Mouse (Mus musculus) hindbrain, embryonic 15.5 days (tissue): Measurements from ENCODE around the gene Olfr654. TPM values are rescaled to one million over a fixed set of nuclear protein-coding genes. Genes with fewer than 3 reads are reported as not detected.

Experiments
- ATAC-seq: fragments of 200-750 bp; cut with Nextera tagmentation; 2 replicates; pipeline ENCODE4 v1.8.0; 2017; ENCODE audit warnings: low read depth, moderate number of reproducible peaks, moderate TSS enrichment; ENCODE audit not compliant: low FRiP score
- H3K27ac ChIP-seq: fragments of 300-500 bp; sonication (generic); replicated peaks from 2 replicates; pipeline ENCODE4 v1.5.1; 2015; ENCODE audit warnings: mild to moderate bottlenecking, inconsistent platforms
- H3K27me3 ChIP-seq: fragments of 300-500 bp; sonication (generic); 2 replicates; pipeline ENCODE4 v1.6.1; 2015; ENCODE audit warnings: control low read depth, inconsistent platforms
- H3K36me3 ChIP-seq: fragments of 300-500 bp; sonication (generic); 2 replicates; pipeline ENCODE4 v1.6.1; 2015; ENCODE audit warnings: control low read depth, inconsistent platforms
- H3K4me1 ChIP-seq: fragments of 300-500 bp; sonication (generic); replicated peaks from 2 replicates; pipeline ENCODE4 v1.6.1; 2015; ENCODE audit warnings: control low read depth, inconsistent platforms
- H3K4me2 ChIP-seq: fragments of 300-500 bp; sonication (generic); 2 replicates; pipeline ENCODE4 v1.6.1; 2015; ENCODE audit warnings: moderate library complexity, mild to moderate bottlenecking, inconsistent platforms
- H3K4me3 ChIP-seq: fragments of 300-500 bp; sonication (generic); 2 replicates; pipeline ENCODE4 v1.5.1; 2015; ENCODE audit warnings: mild to moderate bottlenecking, inconsistent platforms
- H3K9ac ChIP-seq: fragments of 300-500 bp; sonication (generic); 2 replicates; pipeline ENCODE4 v1.6.1; 2015; ENCODE audit warnings: inconsistent platforms
- H3K9me3 ChIP-seq: fragments of 300-500 bp; sonication (generic); 2 replicates; pipeline ENCODE4 v1.6.1; 2016; ENCODE audit warnings: control low read depth, inconsistent platforms
- WGBS: fragments of 180-500 bp; shearing (Covaris S2); methylation state at CpG from one replicate; pipeline ENCODE4 v1.1.7; 2015; 5-methylcytosine and 5-hydroxymethylcytosine counted together
- polyA plus RNA-seq: library from polyadenylated mRNA; unstranded; fragments of >200 nt; fragmentation: Nextera tagmentation; extraction: Ambion mirVana; gene quantifications from 2 replicates; pipeline ENCODE4 v1.2.1, GENCODE M21; 2015

The Olfr654 gene
- 0.07 TPM in 1 of 2 replicates, not detected in the other for polyA plus RNA-seq

DNA sequence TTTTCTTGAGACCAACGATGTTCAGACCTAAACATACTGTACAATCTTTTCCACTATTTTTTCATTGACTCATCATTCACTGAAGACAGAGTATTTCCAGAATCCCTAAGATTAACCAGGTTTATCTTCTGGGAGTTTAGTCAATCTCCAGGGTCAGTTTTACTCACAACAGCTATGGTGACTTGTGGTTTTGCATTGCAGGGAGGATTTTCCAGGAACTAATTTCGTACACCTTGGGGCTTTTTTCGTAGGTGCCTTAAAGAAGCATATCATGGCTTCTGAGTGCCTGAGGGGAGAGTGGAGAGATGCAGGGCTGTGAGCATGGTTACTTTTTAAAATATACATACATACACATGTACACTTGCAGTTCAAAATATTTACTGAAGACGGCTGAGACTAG lies at the start of gene Olfr654:
Gene Olfr654, plus strand, starts transcription at position 301 of the 400 bp plus-strand sequence.
- H3K36me3 ChIP-seq, result no peaks in the 10 kb centered on the region
- H3K27me3 ChIP-seq, result no peaks in the 10 kb centered on the region
- WGBS, result 92% methylated on average over 4 of the region's 4 CpGs
- H3K27ac ChIP-seq, result no peak within 1 kb of the TSS
- no peaks in the 10 kb centered on the region for H3K9me3 ChIP-seq
- H3K4me2 ChIP-seq, result no peak within 1 kb of the TSS
- no peak within 1 kb of the TSS for H3K9ac ChIP-seq
- no peak for ATAC-seq
- H3K4me1 ChIP-seq, result no peaks in the 10 kb centered on the region
- H3K4me3 ChIP-seq, result no peak within 1 kb of the TSS

DNA sequence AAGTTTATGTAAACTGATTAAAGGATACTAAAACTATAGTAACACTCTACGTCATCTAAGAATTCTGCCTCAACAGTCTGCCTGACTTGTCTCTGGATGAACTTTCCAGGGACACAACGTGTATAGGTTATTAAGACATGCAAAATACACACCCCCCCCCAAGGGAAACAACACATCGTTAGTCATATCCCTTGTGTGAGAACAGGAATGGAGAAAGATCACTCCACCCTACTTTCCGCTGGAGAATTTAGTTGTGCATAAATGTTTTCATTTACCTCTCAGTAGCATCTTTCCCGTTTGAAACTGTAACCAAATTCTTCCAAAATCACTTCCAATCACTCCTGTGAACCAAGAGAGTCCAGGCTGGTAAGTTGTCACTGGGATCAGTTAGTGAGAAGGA lies 37.0 kb upstream of the Olfr654 start, which contains the start of gene Olfr651:
Gene Olfr651, plus strand, starts transcription at position 301 of the 400 bp plus-strand sequence.
- ATAC-seq, result no peak
- WGBS, result 89% methylated on average over 5 of the region's 5 CpGs
- H3K4me1 ChIP-seq, result no peaks in the 10 kb centered on the region
- no peaks in the 10 kb centered on the region for H3K9me3 ChIP-seq
- H3K36me3 ChIP-seq, result no peaks in the 10 kb centered on the region
- no peak within 1 kb of the TSS for H3K4me2 ChIP-seq
- H3K4me3 ChIP-seq, result no peak within 1 kb of the TSS
- H3K9ac ChIP-seq, result no peak within 1 kb of the TSS
- H3K27me3 ChIP-seq, result no peaks in the 10 kb centered on the region
- H3K27ac ChIP-seq, result no peak within 1 kb of the TSS

DNA sequence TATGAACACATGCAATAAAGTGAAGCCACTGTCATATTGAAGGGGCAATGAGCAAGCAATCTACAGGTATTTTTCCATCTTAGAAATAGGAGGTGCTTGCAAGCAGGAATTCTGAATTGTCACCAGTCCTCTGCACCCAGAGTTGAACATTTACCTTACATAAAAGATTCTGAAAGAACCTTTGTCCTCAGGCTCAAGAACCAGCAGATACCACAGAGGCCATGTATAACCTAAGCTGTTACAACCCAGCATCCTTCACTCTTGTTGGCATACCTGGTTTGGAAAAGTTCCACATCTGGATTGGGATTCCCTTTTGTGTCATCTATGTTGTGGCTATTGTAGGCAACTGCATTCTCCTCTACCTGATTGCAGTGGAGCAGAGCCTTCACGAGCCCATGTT lies 34.1 kb upstream of the Olfr654 start:
- Histone ChIP-seq H3K9ac (no peak overlapping the region), H3K4me1 (no peaks in the 10 kb centered on the region), H3K36me3 (no peaks in the 10 kb centered on the region), H3K27ac (no peak overlapping the region), H3K27me3 (no peaks in the 10 kb centered on the region), H3K9me3 (no peaks in the 10 kb centered on the region), H3K4me2 (no peak overlapping the region), H3K4me3 (no peak overlapping the region)
- 76% methylated on average over 1 of the region's 1 CpGs for WGBS
- no peak for ATAC-seq

DNA sequence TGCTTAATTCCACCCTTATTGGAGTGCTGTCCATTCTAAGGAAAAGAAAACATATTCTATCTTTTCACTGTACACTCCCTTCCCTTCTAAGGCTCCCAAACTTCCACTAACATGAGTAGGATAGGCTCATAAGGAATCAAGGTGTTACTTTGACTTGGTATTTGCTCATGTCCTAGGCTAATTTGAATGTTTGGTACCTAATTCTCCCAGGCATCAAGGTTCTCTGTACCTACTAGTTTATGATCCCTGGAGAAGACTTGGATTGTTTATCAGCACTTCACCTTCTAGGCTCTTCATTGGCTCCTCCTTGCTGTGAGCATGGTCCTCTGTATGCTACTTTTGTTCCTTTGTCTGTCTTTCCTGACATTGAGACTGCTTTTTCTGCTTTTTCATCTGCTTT lies 26.2 kb upstream of the Olfr654 start, which contains the start of gene Olfr652:
Gene Olfr652, plus strand, starts transcription at position 301 of the 400 bp plus-strand sequence.
- Histone ChIP-seq H3K36me3 (no peaks in the 10 kb centered on the region), H3K4me3 (no peak within 1 kb of the TSS), H3K4me2 (no peak within 1 kb of the TSS), H3K9me3 (no peaks in the 10 kb centered on the region), H3K9ac (no peak within 1 kb of the TSS), H3K27ac (no peak within 1 kb of the TSS), H3K27me3 (no peaks in the 10 kb centered on the region), H3K4me1 (no peaks in the 10 kb centered on the region)
- ATAC-seq, result no peak

DNA sequence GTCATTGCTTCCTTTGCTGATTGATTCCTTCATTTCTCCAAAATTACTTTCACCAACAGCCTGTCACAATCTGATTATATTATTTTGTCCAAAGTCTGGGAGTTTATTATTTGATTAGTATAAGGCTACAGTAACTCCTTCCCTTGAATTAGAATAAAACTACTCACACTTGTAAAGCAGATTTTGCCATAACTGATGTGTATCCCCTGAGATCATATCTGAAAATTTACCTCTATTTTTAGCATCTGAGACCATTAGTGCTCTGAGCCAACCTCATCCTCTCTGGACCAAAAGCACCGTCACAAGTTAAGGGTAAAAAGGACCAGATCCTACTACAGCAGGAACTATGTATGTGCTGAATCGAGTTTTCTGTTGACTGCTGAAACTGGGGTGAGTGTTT lies 9.8 kb upstream of the Olfr654 start, which contains the start of gene Olfr653:
Gene Olfr653, plus strand, starts transcription at position 301 of the 400 bp plus-strand sequence.
- H3K4me1 ChIP-seq, result no peaks in the 10 kb centered on the region
- no peaks in the 10 kb centered on the region for H3K9me3 ChIP-seq
- H3K9ac ChIP-seq, result no peak within 1 kb of the TSS
- H3K36me3 ChIP-seq, result no peaks in the 10 kb centered on the region
- H3K4me3 ChIP-seq, result no peak within 1 kb of the TSS
- WGBS, result 71% methylated on average over 2 of the region's 2 CpGs
- no peak within 1 kb of the TSS for H3K27ac ChIP-seq
- no peak for ATAC-seq
- H3K4me2 ChIP-seq, result no peak within 1 kb of the TSS
- no peaks in the 10 kb centered on the region for H3K27me3 ChIP-seq

DNA sequence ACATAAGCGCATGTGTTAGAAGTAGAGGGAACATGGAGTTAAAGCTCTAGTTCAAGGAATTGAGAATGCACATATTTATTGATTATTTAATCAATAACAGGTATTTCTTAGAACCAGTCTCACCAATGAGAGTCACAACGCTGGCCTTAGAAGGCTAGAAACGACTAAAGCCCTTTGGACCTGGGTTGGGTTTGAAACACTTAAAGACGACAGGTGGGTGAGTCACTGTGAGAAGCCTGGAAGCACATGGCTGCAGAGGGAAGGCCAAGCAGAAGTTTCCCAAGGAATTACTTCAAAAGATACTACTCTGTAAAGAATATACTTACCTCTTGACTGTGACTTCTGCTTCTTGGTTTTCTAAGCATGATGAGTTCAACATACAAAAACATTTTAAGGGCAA lies 6.0 kb upstream of the Olfr654 start:
- 89% methylated on average over 4 of the region's 4 CpGs for WGBS
- H3K9ac ChIP-seq, result no peak overlapping the region
- H3K4me3 ChIP-seq, result no peak overlapping the region
- no peaks in the 10 kb centered on the region for H3K36me3 ChIP-seq
- no peak for ATAC-seq
- H3K9me3 ChIP-seq, result no peaks in the 10 kb centered on the region
- H3K4me2 ChIP-seq, result no peak overlapping the region
- H3K4me1 ChIP-seq, result no peaks in the 10 kb centered on the region
- no peaks in the 10 kb centered on the region for H3K27me3 ChIP-seq
- H3K27ac ChIP-seq, result no peak overlapping the region

DNA sequence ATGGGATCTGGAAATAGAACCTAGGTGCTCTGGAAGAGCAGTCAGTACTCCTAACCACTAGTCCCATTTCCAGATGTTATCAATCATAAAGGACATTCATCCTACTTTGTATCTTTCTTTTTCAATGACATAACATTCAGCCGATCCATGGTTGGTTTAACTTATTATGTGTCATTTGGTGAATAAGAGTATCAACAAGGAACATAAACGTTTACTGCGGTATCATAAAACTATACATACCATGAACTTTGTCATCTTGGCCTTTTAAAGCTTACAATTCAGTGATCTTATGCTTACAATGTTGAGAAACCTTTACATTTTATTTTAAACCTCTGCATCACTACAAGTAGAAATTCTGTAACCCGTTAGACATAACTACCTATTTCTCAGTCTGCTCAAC lies 5.4 kb upstream of the Olfr654 start:
- Histone ChIP-seq H3K4me3 (no peak overlapping the region), H3K4me2 (no peak overlapping the region), H3K27me3 (no peaks in the 10 kb centered on the region), H3K27ac (no peak overlapping the region), H3K9me3 (no peaks in the 10 kb centered on the region), H3K4me1 (no peaks in the 10 kb centered on the region), H3K9ac (no peak overlapping the region), H3K36me3 (no peaks in the 10 kb centered on the region)
- no peak for ATAC-seq
- 91% methylated on average over 4 of the region's 4 CpGs for WGBS

DNA sequence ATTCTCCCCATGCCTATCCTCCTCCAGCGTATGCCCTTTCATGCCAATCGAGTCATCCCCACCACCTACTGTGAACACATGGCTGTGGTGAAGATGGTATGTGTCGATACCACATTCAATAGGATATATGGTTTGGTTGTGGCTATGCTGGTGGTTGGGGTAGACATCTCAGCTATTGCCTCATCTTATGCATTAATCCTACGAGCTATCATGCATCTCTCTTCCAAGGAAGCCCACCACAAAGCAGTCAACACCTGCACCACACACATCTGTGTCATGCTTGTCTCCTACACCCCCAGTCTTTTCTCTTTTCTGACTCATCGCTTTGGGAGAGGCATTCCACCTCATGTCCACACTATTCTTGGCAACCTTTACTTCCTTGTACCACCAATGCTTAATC lies 1.4 kb downstream of the Olfr654 start:
- H3K9ac ChIP-seq, result no peak overlapping the region
- H3K9me3 ChIP-seq, result no peaks in the 10 kb centered on the region
- H3K27me3 ChIP-seq, result no peaks in the 10 kb centered on the region
- H3K27ac ChIP-seq, result no peak overlapping the region
- H3K4me2 ChIP-seq, result no peak overlapping the region
- no peak overlapping the region for H3K4me3 ChIP-seq
- H3K36me3 ChIP-seq, result no peaks in the 10 kb centered on the region
- no peaks in the 10 kb centered on the region for H3K4me1 ChIP-seq
- WGBS, result 88% methylated on average over 5 of the region's 5 CpGs
- no peak for ATAC-seq

DNA sequence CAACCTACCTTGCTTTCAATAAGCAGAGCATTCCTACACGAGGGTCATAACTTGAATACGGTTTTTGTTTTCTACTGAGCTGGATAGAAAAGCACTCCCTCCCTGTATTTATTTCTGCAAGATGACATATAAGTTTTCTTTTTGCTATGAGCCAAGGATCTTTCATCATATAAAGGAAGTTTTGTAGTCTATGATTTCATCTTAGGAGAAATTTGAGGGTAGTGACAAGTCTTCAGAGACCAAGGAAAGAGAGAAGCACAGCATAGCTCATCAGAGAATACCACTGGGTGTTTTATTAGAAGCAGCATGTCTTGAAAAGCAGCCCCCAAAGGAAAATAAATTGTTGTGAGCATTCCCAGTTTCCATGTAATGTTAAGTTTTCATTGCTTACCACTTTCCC lies 14.9 kb downstream of the Olfr654 start, which contains the start of gene Olfr655:
Gene Olfr655, minus strand, starts transcription at position 101 of the 400 bp plus-strand sequence.
- no peak for ATAC-seq
- WGBS, result 88% methylated on average over 2 of the region's 2 CpGs
- Histone ChIP-seq H3K36me3 (no peaks in the 10 kb centered on the region), H3K27me3 (no peaks in the 10 kb centered on the region), H3K9me3 (no peaks in the 10 kb centered on the region), H3K4me1 (no peaks in the 10 kb centered on the region), H3K4me3 (no peak within 1 kb of the TSS), H3K27ac (no peak within 1 kb of the TSS), H3K9ac (no peak within 1 kb of the TSS), H3K4me2 (no peak within 1 kb of the TSS)

DNA sequence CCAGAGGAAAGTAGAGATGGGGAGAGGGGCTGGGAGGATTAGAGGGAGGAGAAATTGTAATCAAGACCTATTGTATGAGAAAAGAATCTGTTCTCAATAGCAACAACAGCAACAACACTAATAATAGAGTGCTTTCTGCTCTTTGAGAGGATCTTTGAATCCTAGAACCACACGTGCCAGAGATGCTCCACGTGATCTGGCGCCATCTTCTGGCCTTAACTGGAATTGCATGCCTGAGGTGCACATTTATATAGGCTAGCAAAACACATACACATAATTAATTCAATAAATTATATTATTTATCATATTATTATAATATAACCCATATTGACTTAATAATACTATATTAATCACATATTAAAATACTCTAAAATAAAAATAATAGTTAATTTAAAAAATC lies 16.3 kb downstream of the Olfr654 start:
- WGBS, result 7% methylated on average over 3 of the region's 3 CpGs
- no peaks in the 10 kb centered on the region for H3K4me1 ChIP-seq
- H3K9me3 ChIP-seq, result no peaks in the 10 kb centered on the region
- no peaks in the 10 kb centered on the region for H3K36me3 ChIP-seq
- no peak overlapping the region for H3K27ac ChIP-seq
- no peaks in the 10 kb centered on the region for H3K27me3 ChIP-seq
- H3K4me3 ChIP-seq, result no peak overlapping the region
- no peak for ATAC-seq
- H3K9ac ChIP-seq, result no peak overlapping the region
- H3K4me2 ChIP-seq, result no peak overlapping the region

DNA sequence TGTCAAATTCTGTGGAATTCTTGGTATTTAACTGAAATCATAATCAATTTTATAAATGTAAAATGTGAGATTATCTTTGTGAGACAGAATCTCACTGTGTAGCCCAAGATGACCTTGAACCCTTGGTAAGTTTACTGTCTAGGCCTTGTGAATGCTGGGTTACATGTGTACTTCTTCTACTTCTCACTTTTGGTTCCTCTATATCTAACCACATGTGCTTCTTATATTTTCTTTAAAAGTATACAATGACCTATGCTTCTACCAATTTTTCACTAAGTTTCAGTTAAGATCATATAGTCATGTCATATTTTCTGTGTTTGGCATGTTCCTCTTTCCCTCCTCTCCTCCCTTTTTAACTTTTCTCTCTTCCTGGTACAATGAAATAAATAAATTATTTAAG lies 17.9 kb downstream of the Olfr654 start:
- Histone ChIP-seq H3K27me3 (no peaks in the 10 kb centered on the region), H3K27ac (no peak overlapping the region), H3K4me1 (no peaks in the 10 kb centered on the region), H3K9me3 (no peaks in the 10 kb centered on the region), H3K9ac (no peak overlapping the region), H3K4me2 (no peak overlapping the region), H3K4me3 (no peak overlapping the region), H3K36me3 (no peaks in the 10 kb centered on the region)
- ATAC-seq, result no peak

DNA sequence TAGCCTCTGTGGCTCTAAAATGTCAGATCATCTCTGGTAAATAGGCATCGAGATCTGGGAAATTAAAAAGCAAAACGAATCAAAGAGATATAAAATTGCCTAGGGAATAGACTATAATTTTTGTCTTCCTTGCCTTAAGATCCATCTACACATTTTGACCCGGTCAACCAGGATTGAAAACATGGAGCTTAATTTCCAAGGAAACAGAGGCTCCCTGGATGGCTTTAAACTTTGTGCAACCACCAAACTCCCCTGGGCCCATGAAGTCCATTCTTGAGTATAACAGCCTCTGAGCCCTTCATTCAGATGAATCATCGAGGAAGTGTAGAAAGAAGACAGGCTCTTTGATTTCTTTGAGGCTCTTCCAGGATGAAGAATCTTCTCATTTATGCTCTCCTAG lies 26.8 kb downstream of the Olfr654 start, which contains the start of gene Olfr656:
Gene Olfr656, plus strand, starts transcription at position 301 of the 400 bp plus-strand sequence.
- no peak within 1 kb of the TSS for H3K27ac ChIP-seq
- WGBS, result 85% methylated on average over 4 of the region's 4 CpGs

DNA sequence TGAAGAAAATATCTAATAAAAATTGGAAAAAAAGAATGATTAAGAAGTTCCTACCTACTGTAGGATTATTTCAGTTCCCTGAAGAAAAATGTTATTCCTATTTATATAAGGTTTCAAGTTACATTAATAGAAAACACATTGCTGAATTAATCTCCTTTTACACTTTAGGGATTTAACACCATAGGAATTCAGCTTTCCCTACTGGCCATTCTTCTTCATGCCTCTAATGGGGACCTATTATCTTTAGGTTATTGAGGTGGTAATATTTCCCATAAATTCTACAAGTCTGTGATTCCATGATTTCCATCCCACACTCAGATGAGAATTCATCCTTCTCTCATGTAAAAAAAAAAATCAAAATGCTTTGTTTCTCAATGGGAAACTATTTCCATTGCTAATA lies 37.7 kb downstream of the Olfr654 start, which contains the start of gene Olfr657:
Gene Olfr657, plus strand, starts transcription at position 301 of the 400 bp plus-strand sequence.
- no peak within 1 kb of the TSS for H3K9ac ChIP-seq
- no peak within 1 kb of the TSS for H3K4me3 ChIP-seq
- no peak within 1 kb of the TSS for H3K27ac ChIP-seq
- no peaks in the 10 kb centered on the region for H3K36me3 ChIP-seq
- no peak within 1 kb of the TSS for H3K4me2 ChIP-seq
- H3K4me1 ChIP-seq, result no peaks in the 10 kb centered on the region
- no peak for ATAC-seq
- H3K27me3 ChIP-seq, result no peaks in the 10 kb centered on the region
- H3K9me3 ChIP-seq, result no peaks in the 10 kb centered on the region

More for the DNA sequence above, 26.8 kb downstream of the Olfr654 start, which contains the start of gene Olfr656:
- Histone ChIP-seq H3K4me1 (no peaks in the 10 kb centered on the region), H3K4me2 (no peak within 1 kb of the TSS), H3K27me3 (no peaks in the 10 kb centered on the region), H3K4me3 (no peak within 1 kb of the TSS), H3K9me3 (no peaks in the 10 kb centered on the region), H3K9ac (no peak within 1 kb of the TSS), H3K36me3 (no peaks in the 10 kb centered on the region)
- ATAC-seq, result no peak
